Mouse (Mus musculus) kidney, adult 9 months (tissue): ENCODE measurements around the gene Mstn.

ENCODE experiments used
- DNase-seq: peaks from one replicate; pipeline ENCODE4 v3.0.0; 2022

Gene Mstn

DNA sequence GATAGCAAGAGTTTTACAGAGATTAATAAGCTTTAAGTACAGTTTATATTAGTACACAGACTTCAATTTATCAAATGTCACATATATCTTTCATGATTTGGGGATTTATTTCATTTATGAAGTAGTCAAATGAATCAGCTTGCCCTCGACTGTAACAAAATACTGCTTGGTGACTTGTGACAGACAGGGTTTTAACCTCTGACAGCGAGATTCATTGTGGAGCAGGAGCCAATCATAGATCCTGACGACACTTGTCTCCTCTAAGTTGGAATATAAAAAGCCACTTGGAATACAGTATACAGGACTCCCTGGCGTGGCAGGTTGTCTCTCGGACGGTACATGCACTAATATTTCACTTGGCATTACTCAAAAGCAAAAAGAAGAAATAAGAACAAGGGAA, at the start of gene Mstn:
TSS of gene Mstn (plus strand) at position 301 of the 400 bp plus-strand sequence.
- no peak for DNase-seq

GRCm38 (mm10) chr1:53014716-53015115, 46.7 kb upstream of the Mstn start:
- no peak for DNase-seq

DNA sequence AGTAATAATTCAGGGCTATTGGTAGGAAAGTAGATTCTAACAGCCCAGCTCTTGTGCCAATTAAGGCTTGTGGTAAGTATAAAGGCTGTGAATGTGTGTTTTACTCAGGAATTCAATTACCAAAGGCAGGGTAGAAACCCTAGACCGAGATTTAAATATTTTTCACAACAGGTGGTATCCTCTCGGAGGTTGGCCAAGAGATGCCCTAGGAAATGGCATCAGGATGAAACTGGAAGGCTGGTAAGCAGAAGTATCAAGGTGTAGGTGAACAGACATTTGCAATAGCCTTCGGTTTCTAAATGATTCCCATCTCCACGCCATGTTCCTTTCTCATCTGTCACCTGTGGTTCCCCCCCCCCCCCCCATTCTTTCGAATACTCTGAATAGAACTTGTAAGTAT, 45.8 kb upstream of the Mstn start:
- DNase-seq: no peak

DNA sequence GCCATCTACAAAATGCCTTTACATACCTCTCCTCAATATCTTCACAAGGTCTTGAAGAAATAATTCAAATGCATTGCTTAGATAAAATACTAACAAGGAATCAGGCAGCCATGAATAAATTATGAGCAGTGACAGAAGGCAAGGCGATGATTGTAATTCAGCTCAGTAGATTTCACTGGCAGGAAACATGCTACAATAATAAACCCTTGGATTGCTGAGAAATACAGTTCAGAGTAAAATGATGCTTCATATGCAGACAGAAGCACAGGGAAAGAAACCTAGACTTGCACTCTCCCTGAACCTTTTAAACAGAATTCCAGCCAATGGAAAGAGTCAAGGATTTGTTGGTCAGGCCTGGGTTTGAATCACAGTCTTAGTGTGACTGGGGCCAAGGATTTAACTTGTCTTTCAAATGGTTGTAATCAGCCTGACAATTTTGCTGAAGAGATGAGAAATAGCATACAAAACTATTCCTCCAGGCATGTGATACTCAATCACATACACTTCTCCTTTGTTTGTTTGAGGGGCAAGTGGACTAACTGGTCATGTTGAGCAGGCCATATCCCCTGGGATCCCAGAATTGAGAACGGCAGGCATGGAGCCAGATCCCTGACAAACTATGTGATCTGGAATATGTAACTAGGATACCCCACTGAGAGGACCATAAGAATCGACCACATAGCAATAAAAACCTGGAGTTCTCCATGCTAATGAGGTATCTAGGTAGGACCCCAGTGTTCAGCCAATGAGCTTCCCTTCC, 42.5 kb upstream of the Mstn start:
- no peak for DNase-seq

DNA sequence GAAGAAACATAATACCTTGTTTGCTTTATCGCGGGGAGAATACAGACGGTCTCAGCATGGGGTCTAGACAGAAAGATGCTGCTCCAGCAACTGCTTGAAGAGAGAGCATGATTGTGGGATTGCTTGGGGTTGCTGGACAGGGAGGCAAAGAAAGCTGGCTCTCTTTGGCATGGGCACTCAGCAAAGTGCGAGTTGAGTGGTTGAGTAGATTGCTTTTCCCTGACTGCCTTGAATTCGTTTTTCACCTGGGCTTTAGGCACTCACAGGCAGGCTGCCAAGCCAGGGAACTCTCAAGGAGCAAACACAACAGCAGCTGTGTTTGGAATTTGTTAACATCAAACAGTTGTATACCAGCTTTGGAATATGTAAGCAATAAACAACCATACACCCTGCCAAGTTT, 41.4 kb upstream of the Mstn start, which contains the start of gene 1700019D03Rik:
TSS of gene 1700019D03Rik (minus strand) at position 101 of the 400 bp plus-strand sequence.
- DNase-seq: no peak

GRCm38 (mm10) chr1:53032550-53032949, 28.9 kb upstream of the Mstn start:
- peak; percentile 11 for DNase-seq

DNA sequence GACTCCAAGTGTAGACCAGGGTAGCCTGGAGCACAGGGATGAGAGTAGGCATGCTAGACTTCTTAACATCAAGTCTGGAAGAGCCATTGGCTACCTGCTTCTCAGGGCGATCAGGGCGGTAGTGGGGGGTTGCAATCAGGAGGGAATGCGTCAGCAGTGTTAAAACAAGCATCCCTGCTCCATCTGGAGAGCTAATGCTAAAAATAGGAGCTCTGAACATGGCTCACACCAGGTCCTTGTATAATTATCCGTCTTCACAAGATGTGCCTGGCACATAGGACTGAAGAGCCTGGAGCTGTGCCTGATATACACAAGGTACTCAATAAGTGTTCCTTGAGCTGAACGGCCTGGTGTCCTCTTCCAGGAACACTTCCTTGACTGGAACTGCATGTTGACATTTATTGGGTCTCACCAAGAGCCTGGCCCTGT, 24.0 kb upstream of the Mstn start:
- no peak for DNase-seq

- no peak for DNase-seq
Measured at GRCm38 (mm10) chr1:53049763-53050427, 11.5 kb upstream of the Mstn start.

DNA sequence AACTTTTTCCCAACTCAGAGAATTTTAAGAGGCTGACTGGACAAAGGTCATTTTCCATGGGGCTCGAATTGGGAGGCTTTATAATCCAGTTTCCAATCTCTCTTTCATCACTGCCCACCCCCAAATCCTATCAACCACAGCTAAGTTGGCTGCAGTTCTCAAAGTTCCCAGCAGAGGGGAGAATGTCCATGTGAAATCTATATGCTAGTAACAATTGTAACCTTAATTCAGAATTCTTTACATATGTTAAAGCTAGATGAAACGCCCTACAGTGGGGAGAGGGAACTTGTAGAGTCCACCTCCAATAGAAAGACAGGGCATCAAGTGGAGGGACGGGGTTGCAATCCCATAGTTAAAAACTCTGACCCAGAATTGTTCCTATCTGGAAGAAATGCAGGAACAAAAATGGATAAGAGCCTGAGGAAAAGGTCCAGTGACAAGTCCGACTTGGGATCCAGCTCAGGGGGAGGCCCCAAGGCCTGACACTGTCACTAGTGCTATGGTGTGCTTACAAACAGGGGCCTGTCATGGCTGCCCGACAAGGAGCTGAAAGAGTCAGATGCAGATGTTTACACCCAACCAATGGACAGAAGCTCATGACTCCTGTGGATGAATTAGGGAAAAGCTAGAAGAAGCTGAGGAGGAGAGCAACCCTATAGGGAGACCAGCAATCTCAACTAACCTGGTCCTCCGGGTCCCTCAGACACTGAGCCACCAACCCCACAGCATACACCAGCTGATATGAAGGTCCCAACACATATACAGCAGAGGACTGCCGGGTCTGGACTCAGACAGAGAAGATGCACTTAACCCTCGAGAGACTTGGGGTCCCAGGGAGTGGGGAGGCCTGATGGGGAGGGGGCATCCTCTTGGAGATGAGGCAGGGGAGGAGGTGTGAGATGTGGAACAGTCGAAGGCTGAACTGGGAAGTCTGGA, 8.1 kb upstream of the Mstn start:
- peak; percentile 59 for DNase-seq

- DNase-seq: no peak
Measured at GRCm38 (mm10) chr1:53059106-53059505, 2.3 kb upstream of the Mstn start.

- no peak for DNase-seq
Measured at GRCm38 (mm10) chr1:53060499-53060898, 941 bp upstream of the Mstn start.

GRCm38 (mm10) chr1:53061871-53062608, 600 bp downstream of the Mstn start:
- DNase-seq: no peak

DNA sequence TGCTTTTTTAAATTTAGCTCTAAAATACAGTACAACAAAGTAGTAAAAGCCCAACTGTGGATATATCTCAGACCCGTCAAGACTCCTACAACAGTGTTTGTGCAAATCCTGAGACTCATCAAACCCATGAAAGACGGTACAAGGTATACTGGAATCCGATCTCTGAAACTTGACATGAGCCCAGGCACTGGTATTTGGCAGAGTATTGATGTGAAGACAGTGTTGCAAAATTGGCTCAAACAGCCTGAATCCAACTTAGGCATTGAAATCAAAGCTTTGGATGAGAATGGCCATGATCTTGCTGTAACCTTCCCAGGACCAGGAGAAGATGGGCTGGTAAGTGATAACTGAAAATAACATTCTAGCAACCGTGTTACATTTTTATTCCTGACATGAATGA, 2.5 kb downstream of the Mstn start:
- no peak for DNase-seq

- DNase-seq: no peak
Measured at GRCm38 (mm10) chr1:53069726-53070514, 8.5 kb downstream of the Mstn start.

GRCm38 (mm10) chr1:53070664-53071175, 9.3 kb downstream of the Mstn start:
- DNase-seq: peak; percentile 12

DNA sequence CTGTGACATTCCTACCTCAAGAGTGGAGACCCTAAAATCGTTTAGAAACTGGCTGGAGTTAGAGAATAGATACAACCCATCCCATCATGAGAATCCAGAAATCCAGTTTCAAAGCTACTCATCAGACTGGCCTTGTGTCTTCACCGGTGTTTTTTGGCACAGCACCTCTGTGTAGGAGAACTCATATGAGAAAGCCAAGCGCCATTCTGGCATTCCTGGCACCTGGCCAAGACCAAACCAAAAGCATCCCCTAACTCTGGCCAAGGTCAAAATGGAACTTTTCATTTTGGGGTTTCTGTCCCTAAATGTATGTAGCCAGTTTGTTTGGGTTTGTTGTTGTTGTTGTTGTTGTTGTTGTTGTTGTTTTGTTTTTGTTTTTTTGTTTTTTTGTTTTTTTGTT, 15.2 kb downstream of the Mstn start:
- no peak for DNase-seq

- DNase-seq: no peak
Measured at GRCm38 (mm10) chr1:53079876-53080275, 18.4 kb downstream of the Mstn start.

GRCm38 (mm10) chr1:53080603-53081002, 19.2 kb downstream of the Mstn start:
- no peak for DNase-seq

DNA sequence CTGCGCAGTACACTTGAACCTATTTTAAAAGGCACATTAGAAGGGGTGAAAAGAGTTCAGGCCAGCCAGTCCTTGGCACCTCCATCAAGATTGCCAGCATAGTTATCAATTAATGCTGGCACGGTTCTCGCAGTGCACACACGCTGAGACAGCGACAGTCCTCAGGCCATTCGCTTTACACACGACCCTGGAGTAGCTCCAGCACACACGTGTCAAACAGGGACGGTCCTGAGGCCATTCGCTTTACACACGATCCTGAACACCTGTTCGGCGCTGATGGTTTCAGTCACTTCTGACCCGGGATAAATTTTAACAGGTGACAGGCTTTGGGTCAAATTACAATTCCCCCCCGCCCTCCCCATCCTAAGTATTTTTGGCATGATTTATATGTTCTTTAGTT, 23.8 kb downstream of the Mstn start:
- DNase-seq: peak; percentile 5

DNA sequence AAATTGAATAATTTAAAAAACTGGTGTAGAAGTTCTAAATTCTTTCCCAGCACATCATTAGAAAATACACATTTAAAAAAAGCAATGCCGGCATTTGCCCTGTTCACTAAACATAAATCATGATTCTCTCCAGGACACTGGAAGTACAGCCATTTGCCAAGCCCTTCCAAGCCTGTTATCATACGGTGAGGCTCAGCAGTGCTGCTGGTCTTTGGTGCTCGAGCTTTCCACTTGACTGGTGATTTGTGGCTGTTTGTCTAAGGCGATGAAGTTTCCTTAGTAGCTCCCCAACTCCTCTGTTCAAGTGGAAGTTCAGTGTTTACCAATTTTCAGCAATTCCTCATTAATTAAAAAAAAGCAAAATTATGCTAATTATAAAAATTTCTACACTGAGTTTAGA, 24.6 kb downstream of the Mstn start:
- no peak for DNase-seq

- peak; percentile 32 for DNase-seq
Measured at GRCm38 (mm10) chr1:53093180-53093579, 31.7 kb downstream of the Mstn start.
